Mouse (Mus musculus) spleen, adult 10 weeks (tissue): ENCODE measurements around the gene Nlrp9a. TPM values are rescaled to one million over a fixed set of nuclear protein-coding genes. Genes with fewer than 3 reads are reported as not detected.

ENCODE experiments used
- polyA plus RNA-seq: library from polyadenylated mRNA; stranded (reverse); fragments of 350-450 nt; fragmentation: Illumina TruSeq; extraction: RNeasy Lipid Tissue Mini Kit (QIAGEN cat#74804); gene quantifications from one replicate; pipeline ENCODE4 v1.2.3, GENCODE M21; 2015; ENCODE audit warnings: low replicate concordance; ENCODE audit not compliant: insufficient read depth

Gene Nlrp9a
- polyA plus RNA-seq = not detected

DNA sequence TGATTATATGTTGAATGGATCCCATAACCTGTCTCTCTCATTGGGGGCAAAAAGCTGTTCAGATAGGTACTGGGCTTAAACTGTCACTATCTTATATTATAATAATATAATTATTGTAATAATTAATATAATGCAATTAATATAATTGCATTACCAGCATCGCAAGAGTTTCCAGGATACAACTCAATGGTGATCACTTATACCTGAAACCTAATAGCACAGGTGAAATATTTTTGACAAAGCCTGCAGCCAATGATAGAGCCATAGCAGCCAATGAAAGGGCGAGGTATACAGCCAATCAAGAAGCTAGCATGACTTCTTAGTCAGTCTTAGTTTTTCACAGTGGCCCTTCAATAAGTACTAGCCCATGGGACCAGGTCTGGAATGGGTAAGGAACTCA is at the start of gene Nlrp9a:
TSS of gene Nlrp9a (plus strand) at position 301 of the 400 bp plus-strand sequence.

GRCm38 (mm10) chr7:26618364-26618763 is 83.5 kb downstream of the Nlrp9a start, which contains the start of gene Vmn1r185:
Gene Vmn1r185 (minus strand): TSS chr7:26618464.

Other genes with a start within 250 kb of the Nlrp9a start
- not detected for gene Cyp2a4, start 227.9 kb upstream of the Nlrp9a start, polyA plus RNA-seq
- not detected for gene Nlrp9c, start 131.3 kb upstream of the Nlrp9a start, polyA plus RNA-seq
- not detected for gene Nlrp4a, start 99.9 kb upstream of the Nlrp9a start, polyA plus RNA-seq
- gene Vmn1r185, start 83.4 kb downstream of the Nlrp9a start, polyA plus RNA-seq = not detected
- gene Cyp2b23, start 151.4 kb downstream of the Nlrp9a start, polyA plus RNA-seq = not detected
- not detected for gene Cyp2b19, start 222.1 kb downstream of the Nlrp9a start, polyA plus RNA-seq